Mouse (Mus musculus): Measurements from ENCODE around the gene Cd70.

Gene Cd70

GRCm38 (mm10) chr17:57148994-57149803 lies at the start of gene Cd70:
Gene Cd70, minus strand, starts transcription at chr17:57149777.
- DNase-seq (ENCODE audit: low spot score in 2 of 2): no peak

GRCm38 (mm10) chr17:57198252-57198651 lies 48.7 kb upstream of the Cd70 start:
- no peak for DNase-seq (ENCODE audit: low spot score in 2 of 2)

GRCm38 (mm10) chr17:57195326-57196010 lies 45.9 kb upstream of the Cd70 start:
- DNase-seq (ENCODE audit: low spot score in 2 of 2): no peak

- no peak for DNase-seq (ENCODE audit: low spot score in 2 of 2)
Measured at GRCm38 (mm10) chr17:57194771-57195170, 45.2 kb upstream of the Cd70 start.

GRCm38 (mm10) chr17:57194041-57194507 lies 44.5 kb upstream of the Cd70 start, which contains the start of gene Tnfsf14:
Gene Tnfsf14, minus strand, starts transcription at chr17:57194177.
- no peak for DNase-seq (ENCODE audit: low spot score in 2 of 2)

- no peak for DNase-seq (ENCODE audit: low spot score in 2 of 2)
Measured at GRCm38 (mm10) chr17:57188510-57189192, 39.1 kb upstream of the Cd70 start.

- no peak for DNase-seq (ENCODE audit: low spot score in 2 of 2)
Measured at GRCm38 (mm10) chr17:57185641-57186040, 36.1 kb upstream of the Cd70 start.

- DNase-seq (ENCODE audit: low spot score in 2 of 2): no peak
Measured at GRCm38 (mm10) chr17:57182871-57183270, 33.3 kb upstream of the Cd70 start.

- no peak for DNase-seq (ENCODE audit: low spot score in 2 of 2)
Measured at GRCm38 (mm10) chr17:57180363-57180762, 30.8 kb upstream of the Cd70 start.

- no peak for DNase-seq (ENCODE audit: low spot score in 2 of 2)
Measured at GRCm38 (mm10) chr17:57173351-57173750, 23.8 kb upstream of the Cd70 start.

GRCm38 (mm10) chr17:57172378-57172777 lies 22.8 kb upstream of the Cd70 start:
- DNase-seq (ENCODE audit: low spot score in 2 of 2): no peak

GRCm38 (mm10) chr17:57170616-57171260 lies 21.2 kb upstream of the Cd70 start:
- DNase-seq (ENCODE audit: low spot score in 2 of 2): no peak

GRCm38 (mm10) chr17:57166800-57167791 lies 17.5 kb upstream of the Cd70 start:
- DNase-seq (ENCODE audit: low spot score in 2 of 2): peak; percentile 84 to 85

GRCm38 (mm10) chr17:57153787-57154186 lies 4.2 kb upstream of the Cd70 start:
- DNase-seq (ENCODE audit: low spot score in 2 of 2): no peak

- DNase-seq (ENCODE audit: low spot score in 2 of 2): no peak
Measured at GRCm38 (mm10) chr17:57153006-57153405, 3.4 kb upstream of the Cd70 start.

- no peak for DNase-seq (ENCODE audit: low spot score in 2 of 2)
Measured at GRCm38 (mm10) chr17:57148343-57148742, 1.2 kb downstream of the Cd70 start.

GRCm38 (mm10) chr17:57145115-57145514 lies 4.5 kb downstream of the Cd70 start:
- DNase-seq (ENCODE audit: low spot score in 2 of 2): no peak

- no peak for DNase-seq (ENCODE audit: low spot score in 2 of 2)
Measured at GRCm38 (mm10) chr17:57143704-57144103, 5.9 kb downstream of the Cd70 start.

GRCm38 (mm10) chr17:57139708-57140107 lies 9.9 kb downstream of the Cd70 start:
- no peak for DNase-seq (ENCODE audit: low spot score in 2 of 2)

GRCm38 (mm10) chr17:57138676-57139075 lies 10.9 kb downstream of the Cd70 start:
- no peak for DNase-seq (ENCODE audit: low spot score in 2 of 2)

GRCm38 (mm10) chr17:57135635-57136034 lies 13.9 kb downstream of the Cd70 start:
- no peak for DNase-seq (ENCODE audit: low spot score in 2 of 2)

Data from frontal cortex, postnatal 25 days (tissue).